Mouse (Mus musculus): ENCODE measurements around the gene Arpc5l. TPM values are rescaled to one million over a fixed set of nuclear protein-coding genes. Genes with fewer than 3 reads are reported as not detected.

Arpc5l gene
- polyA plus RNA-seq, 2 experiments, result 29.8 to 54.1 TPM

DNA sequence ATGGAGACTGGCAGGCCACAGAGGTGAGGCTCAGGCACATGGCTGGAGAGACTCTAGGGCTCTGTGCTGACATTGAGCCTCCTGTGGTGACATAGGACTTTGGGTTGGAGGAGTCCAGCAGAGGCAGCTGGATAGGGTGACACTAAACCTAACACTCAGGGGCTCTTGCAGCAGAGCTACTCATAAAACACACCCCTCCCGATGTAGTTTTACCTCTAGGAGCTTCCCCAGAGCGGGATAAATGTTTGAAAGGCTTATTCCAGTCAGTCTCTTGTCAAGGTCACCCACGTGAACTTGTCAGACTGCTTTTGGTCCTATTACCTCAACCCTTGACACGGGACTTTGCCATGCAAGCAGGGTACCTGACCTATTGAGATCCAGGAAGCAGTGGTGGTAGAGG lies 5.8 kb upstream of the Arpc5l start:
- WGBS (ENCODE audit: insufficient replicate concordance), result 39% methylated on average over 4 of the region's 4 CpGs
- ATAC-seq (ENCODE audit: insufficient read depth) (no peak), DNase-seq (ENCODE audit: low read depth in 3 of 3, low spot score in 3 of 3) (no peak)
- Histone ChIP-seq H3K4me3 (ENCODE audit: insufficient read depth in 1 of 2, low read depth in 2 of 2, low read length in 2 of 2) (no peak overlapping the region), H3K36me3 (replicated peaks; ENCODE audit: control insufficient read depth, insufficient read depth, low read depth) (peaks cover 35% of the 10 kb centered on the region), H3K4me1 (replicated peaks; ENCODE audit: control insufficient read depth in 2 of 2, insufficient read depth in 2 of 2, low read length in 1 of 2) (peaks cover 13 to 28% of the 10 kb centered on the region in 2 experiments), H3K9ac (replicated peaks) (no peak overlapping the region), H3K27ac (no peak overlapping the region), H3K4me2 (ENCODE audit: low read depth) (no peak overlapping the region), H3K27me3 (ENCODE audit: control insufficient read depth, insufficient read depth, low read length) (no peaks in the 10 kb centered on the region), H3K9me3 (ENCODE audit: control insufficient read depth, low read length) (no peaks in the 10 kb centered on the region)
- TF ChIP-seq EP300 (IDR thresholded peaks at IDR 0.05; ENCODE audit: low read depth), result no peak
- TF ChIP-seq CTCF (IDR thresholded peaks at IDR 0.05; ENCODE audit: low read depth), result no peak

DNA sequence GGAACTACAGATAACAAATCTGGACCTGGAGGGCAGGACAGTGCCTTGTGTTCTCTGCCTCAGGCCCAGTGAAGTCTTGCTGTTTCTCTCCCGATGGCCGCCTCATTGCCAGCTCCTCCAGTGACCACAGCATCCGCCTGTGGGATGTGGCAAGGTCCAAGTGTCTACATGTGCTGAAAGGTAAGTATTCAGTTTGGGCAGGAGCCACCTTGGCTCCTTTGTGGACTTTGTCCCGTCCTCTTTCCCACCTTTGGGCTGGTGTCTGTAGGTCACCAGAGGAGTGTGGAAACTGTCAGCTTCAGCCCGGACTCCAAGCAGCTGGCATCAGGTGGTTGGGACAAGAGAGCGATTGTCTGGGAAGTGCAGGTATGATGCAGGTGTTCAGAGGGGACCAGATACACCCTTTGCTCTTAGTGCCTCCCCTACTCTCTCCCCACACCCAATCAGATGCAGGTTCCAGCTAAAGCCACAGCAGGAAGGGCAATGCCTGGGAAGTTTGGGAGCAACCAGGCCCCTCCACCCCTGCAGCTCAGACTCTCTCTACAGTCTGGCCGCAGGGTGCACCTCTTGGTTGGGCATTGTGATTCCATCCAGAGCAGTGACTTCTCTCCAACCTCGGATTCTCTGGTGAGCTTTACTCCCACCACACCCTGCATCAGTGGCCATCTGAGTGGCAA lies 5.1 kb upstream of the Arpc5l start:
- ATAC-seq (ENCODE audit: insufficient read depth) (no peak), DNase-seq (ENCODE audit: low read depth in 3 of 3, low spot score in 3 of 3) (no peak)
- Histone ChIP-seq H3K9me3 (ENCODE audit: control insufficient read depth, low read length) (no peaks in the 10 kb centered on the region), H3K4me1 (replicated peaks; ENCODE audit: control insufficient read depth in 2 of 2, insufficient read depth in 2 of 2, low read length in 1 of 2) (peaks cover 13 to 29% of the 10 kb centered on the region in 2 experiments), H3K4me3 (ENCODE audit: insufficient read depth in 1 of 2, low read depth in 2 of 2, low read length in 2 of 2) (no peak overlapping the region), H3K27ac (no peak overlapping the region), H3K9ac (replicated peaks) (no peak overlapping the region), H3K27me3 (ENCODE audit: control insufficient read depth, insufficient read depth, low read length) (no peaks in the 10 kb centered on the region), H3K4me2 (ENCODE audit: low read depth) (no peak overlapping the region), H3K36me3 (replicated peaks; ENCODE audit: control insufficient read depth, insufficient read depth, low read depth) (peaks cover 35% of the 10 kb centered on the region)
- 64% methylated on average over 8 of the region's 8 CpGs for WGBS (ENCODE audit: insufficient replicate concordance)
- TF ChIP-seq CTCF (IDR thresholded peaks at IDR 0.05; ENCODE audit: low read depth) (no peak), EP300 (IDR thresholded peaks at IDR 0.05; ENCODE audit: low read depth) (no peak)

DNA sequence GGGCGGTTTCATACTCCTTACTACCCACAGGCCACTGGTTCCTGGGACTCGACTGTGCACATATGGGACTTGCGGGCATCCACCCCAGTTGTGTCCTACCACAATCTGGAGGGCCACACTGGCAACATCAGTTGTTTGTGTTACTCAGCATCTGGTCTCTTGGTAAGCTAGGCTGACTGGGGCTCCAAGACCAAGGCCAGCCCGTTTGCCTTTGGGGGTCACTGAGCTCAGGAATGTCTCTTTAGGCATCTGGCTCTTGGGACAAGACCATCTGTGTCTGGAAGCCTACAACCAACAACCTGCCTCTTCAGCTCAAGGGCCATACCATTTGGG lies 4.6 kb upstream of the Arpc5l start:
- no peak overlapping the region for H3K4me2 ChIP-seq (ENCODE audit: low read depth)
- H3K4me3 ChIP-seq (ENCODE audit: insufficient read depth in 1 of 2, low read depth in 2 of 2, low read length in 2 of 2), result no peak overlapping the region
- H3K9me3 ChIP-seq (ENCODE audit: control insufficient read depth, low read length), result no peaks in the 10 kb centered on the region
- H3K4me1 ChIP-seq (replicated peaks; ENCODE audit: control insufficient read depth in 2 of 2, insufficient read depth in 2 of 2, low read length in 1 of 2), result peaks cover 13 to 29% of the 10 kb centered on the region in 2 experiments
- peaks cover 35% of the 10 kb centered on the region for H3K36me3 ChIP-seq (replicated peaks; ENCODE audit: control insufficient read depth, insufficient read depth, low read depth)
- no peak for TF ChIP-seq EP300 (IDR thresholded peaks at IDR 0.05; ENCODE audit: low read depth)
- TF ChIP-seq CTCF (IDR thresholded peaks at IDR 0.05; ENCODE audit: low read depth), result no peak
- DNase-seq (ENCODE audit: low read depth in 3 of 3, low spot score in 3 of 3), result no peak
- H3K9ac ChIP-seq (replicated peaks), result no peak overlapping the region
- H3K27ac ChIP-seq, result no peak overlapping the region
- WGBS (ENCODE audit: insufficient replicate concordance), result 71% methylated on average over 4 of the region's 4 CpGs
- no peaks in the 10 kb centered on the region for H3K27me3 ChIP-seq (ENCODE audit: control insufficient read depth, insufficient read depth, low read length)
- ATAC-seq (ENCODE audit: insufficient read depth), result no peak

DNA sequence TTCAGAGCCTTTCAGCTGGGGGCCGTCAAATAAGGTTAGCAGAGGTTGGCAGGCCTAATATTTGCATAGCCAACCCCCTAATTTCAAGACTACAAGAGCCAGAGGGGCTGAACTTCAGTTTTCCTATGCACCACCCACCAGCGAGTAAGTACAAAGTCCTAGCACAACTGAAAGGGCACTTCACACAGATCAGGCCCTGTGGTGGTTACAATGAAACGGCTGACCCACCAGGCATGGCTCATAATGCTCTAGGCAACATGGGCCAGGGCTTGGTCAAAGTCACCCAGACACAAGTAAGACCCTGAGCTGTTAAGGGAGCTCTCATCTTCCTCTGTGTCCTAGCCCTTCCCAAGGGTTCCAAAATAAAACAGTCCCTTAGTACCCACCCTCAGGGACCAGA lies 3.3 kb upstream of the Arpc5l start:
- Histone ChIP-seq H3K9ac (replicated peaks) (no peak overlapping the region), H3K36me3 (replicated peaks; ENCODE audit: control insufficient read depth, insufficient read depth, low read depth) (peaks cover 35% of the 10 kb centered on the region), H3K27ac (peak overlapping the region; percentile 3), H3K4me1 (replicated peaks; ENCODE audit: control insufficient read depth in 2 of 2, insufficient read depth in 2 of 2, low read length in 1 of 2) (peaks cover 22 to 39% of the 10 kb centered on the region in 2 experiments), H3K4me2 (ENCODE audit: low read depth) (peak overlapping the region; percentile 98), H3K4me3 (ENCODE audit: insufficient read depth in 1 of 2, low read depth in 2 of 2, low read length in 2 of 2) (no peak overlapping the region), H3K9me3 (ENCODE audit: control insufficient read depth, low read length) (no peaks in the 10 kb centered on the region), H3K27me3 (ENCODE audit: control insufficient read depth, insufficient read depth, low read length) (no peaks in the 10 kb centered on the region)
- DNase-seq (ENCODE audit: low read depth in 3 of 3, low spot score in 3 of 3) (no peak), ATAC-seq (ENCODE audit: insufficient read depth) (no peak)
- TF ChIP-seq EP300 (IDR thresholded peaks at IDR 0.05; ENCODE audit: low read depth) (no peak), CTCF (IDR thresholded peaks at IDR 0.05; ENCODE audit: low read depth) (no peak)
- 54% methylated on average over 3 of the region's 3 CpGs for WGBS (ENCODE audit: insufficient replicate concordance)

DNA sequence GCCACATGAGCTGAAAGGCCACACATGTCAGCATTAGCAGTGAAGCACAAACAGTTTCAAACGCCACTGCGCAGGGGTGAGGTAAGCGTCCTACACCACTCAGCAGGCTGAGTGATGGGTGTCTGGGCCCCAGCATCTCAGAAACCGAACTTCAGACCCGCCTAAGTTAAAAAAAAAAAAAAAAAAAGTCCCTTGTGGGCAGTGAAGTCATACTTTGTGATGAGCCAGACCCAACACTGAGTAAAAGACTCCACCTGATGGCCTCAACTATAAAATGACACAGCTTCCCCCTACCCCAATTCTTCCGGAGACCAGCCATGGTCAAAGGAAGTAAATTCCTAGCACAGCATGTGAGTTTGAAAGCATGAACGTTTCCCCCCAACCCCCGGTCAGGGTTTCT lies 2.0 kb upstream of the Arpc5l start:
- peak overlapping the region; percentile 42 for H3K27ac ChIP-seq
- peaks cover 35% of the 10 kb centered on the region for H3K36me3 ChIP-seq (replicated peaks; ENCODE audit: control insufficient read depth, insufficient read depth, low read depth)
- H3K4me1 ChIP-seq (replicated peaks; ENCODE audit: control insufficient read depth in 2 of 2, insufficient read depth in 2 of 2, low read length in 1 of 2), result peaks cover 23 to 37% of the 10 kb centered on the region in 2 experiments
- DNase-seq (ENCODE audit: low read depth in 3 of 3, low spot score in 3 of 3) (no peak), ATAC-seq (ENCODE audit: insufficient read depth) (no peak)
- no peaks in the 10 kb centered on the region for H3K9me3 ChIP-seq (ENCODE audit: control insufficient read depth, low read length)
- no peaks in the 10 kb centered on the region for H3K27me3 ChIP-seq (ENCODE audit: control insufficient read depth, insufficient read depth, low read length)
- no peak for TF ChIP-seq CTCF (IDR thresholded peaks at IDR 0.05; ENCODE audit: low read depth)
- TF ChIP-seq EP300 (IDR thresholded peaks at IDR 0.05; ENCODE audit: low read depth), result no peak
- WGBS (ENCODE audit: insufficient replicate concordance), result 16% methylated on average over 8 of the region's 8 CpGs
- H3K4me2 ChIP-seq (ENCODE audit: low read depth), result peak overlapping the region; percentile 98
- peak overlapping the region; percentile 91 to 95 for H3K4me3 ChIP-seq (ENCODE audit: insufficient read depth in 1 of 2, low read depth in 2 of 2, low read length in 2 of 2)
- peak overlapping the region; percentile 87 for H3K9ac ChIP-seq (replicated peaks)
